Mouse (Mus musculus) testis, adult 2 months (tissue): ENCODE results near the gene Cd1d1.

Experiments
- CTCF ChIP-seq: fragments of 200-500 bp; IDR thresholded peaks from 2 replicates; pipeline ENCODE4 v1.5.1; 2012; ENCODE audit warnings: low read depth, mild to moderate bottlenecking, inconsistent platforms, low read length, moderate library complexity; ENCODE audit not compliant: control insufficient read depth, insufficient read depth, insufficient replicate concordance
- POLR2A ChIP-seq: fragments of 200-500 bp; IDR thresholded peaks from 2 replicates; pipeline ENCODE4 v1.6.1; 2012; ENCODE audit warnings: low read depth, mild to moderate bottlenecking, inconsistent platforms, low read length, moderate library complexity; ENCODE audit not compliant: control insufficient read depth

DNA sequence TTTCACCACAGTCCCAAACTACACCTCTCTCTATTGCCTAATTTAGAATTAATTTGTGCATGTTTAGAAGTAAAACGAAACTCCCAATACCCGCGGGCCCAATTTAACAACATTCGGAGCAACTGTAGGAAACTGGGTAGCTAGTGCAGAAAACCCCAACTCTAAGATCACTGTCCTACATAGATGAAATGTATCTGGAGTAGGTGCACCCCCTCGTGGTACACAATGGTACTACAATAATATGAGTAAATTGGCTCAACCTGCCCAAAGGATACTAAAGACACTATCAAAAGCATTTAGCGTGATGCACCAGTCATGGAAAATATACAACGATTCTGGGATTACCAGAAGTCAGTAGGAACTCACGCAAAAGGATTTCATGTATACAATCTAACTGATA lies 22.7 kb downstream of the Cd1d1 start:
- TF ChIP-seq CTCF (no peak; the same call in 1 of the 2 replicates), POLR2A (no peak)
